Mouse (Mus musculus) MEL (cell line): ENCODE measurements at regions not wholly inside any gene's neighbourhood (a gene's known extent, or its start where the extent isn't known, plus 50 kb on each side); places are given as distances from the start of the nearest gene placed in this dataset.

ENCODE experiments used
- CHD2 ChIP-seq: IDR thresholded peaks from 2 replicates; pipeline ENCODE4 v1.6.1; 2011; ENCODE audit warnings: low read length, improper control_type of control experiment
- CTCF ChIP-seq, 3 experiments: IDR thresholded peaks in 2 of 3; conservative IDR thresholded peaks in 1 of 3; 2 replicates each; pipeline ENCODE4 v1.5.1; 2011 to 2012; ENCODE audit warnings: low read length in 3 of 3, low read depth in 2 of 3, mild to moderate bottlenecking in 2 of 3, improper control_type of control experiment in 1 of 3, inconsistent platforms in 1 of 3, mixed read lengths in 1 of 3, moderate library complexity in 1 of 3; ENCODE audit not compliant: control insufficient read depth in 1 of 3, insufficient read depth in 1 of 3, poor library complexity in 1 of 3, severe bottlenecking in 1 of 3
- GABPA ChIP-seq: IDR thresholded peaks from 2 replicates; pipeline ENCODE4 v1.6.1; 2012; ENCODE audit warnings: low read depth, mild to moderate bottlenecking, inconsistent platforms, low read length, improper control_type of control experiment, moderate library complexity
- GATA1 ChIP-seq: IDR thresholded peaks from 2 replicates; pipeline ENCODE4 v1.6.1; 2011; ENCODE audit warnings: low read depth, low read length, improper control_type of control experiment
- MAFK ChIP-seq: IDR thresholded peaks from 2 replicates; pipeline ENCODE4 v1.6.1; 2011; ENCODE audit warnings: low read depth, mild to moderate bottlenecking, low read length, improper control_type of control experiment, borderline replicate concordance
- MAX ChIP-seq: IDR thresholded peaks from 2 replicates; pipeline ENCODE4 v1.6.1; 2011; ENCODE audit warnings: low read length, improper control_type of control experiment
- POLR2A ChIP-seq, 2 experiments: IDR thresholded peaks; 2 replicates each; pipeline ENCODE4 v1.6.1; 2011 to 2012; ENCODE audit warnings: low read length in 2 of 2, mild to moderate bottlenecking in 2 of 2, control low read depth in 1 of 2, improper control_type of control experiment in 1 of 2, low read depth in 1 of 2, moderate library complexity in 1 of 2; ENCODE audit not compliant: control insufficient read depth in 1 of 2, insufficient read depth in 1 of 2, poor library complexity in 1 of 2
- RAD21 ChIP-seq: IDR thresholded peaks from 2 replicates; pipeline ENCODE4 v1.6.1; 2011; ENCODE audit warnings: mild to moderate bottlenecking, low read depth, low read length, improper control_type of control experiment
- UBTF ChIP-seq: IDR thresholded peaks from 2 replicates; pipeline ENCODE4 v1.6.1; 2012; ENCODE audit warnings: low read depth, mild to moderate bottlenecking, inconsistent platforms, low read length, improper control_type of control experiment, moderate library complexity, borderline replicate concordance; ENCODE audit not compliant: insufficient read depth
- USF1 ChIP-seq: IDR thresholded peaks from 2 replicates; pipeline ENCODE4 v1.6.1; 2014; ENCODE audit warnings: low read depth, mild to moderate bottlenecking, inconsistent platforms, low read length, improper control_type of control experiment, moderate library complexity
- ZC3H11A ChIP-seq: IDR thresholded peaks from 2 replicates; pipeline ENCODE4 v1.6.1; 2012; ENCODE audit warnings: low read depth, mild to moderate bottlenecking, inconsistent platforms, low read length, improper control_type of control experiment
- ZMIZ1 ChIP-seq: IDR thresholded peaks from 2 replicates; pipeline ENCODE4 v1.6.1; 2012; ENCODE audit warnings: low read depth, mild to moderate bottlenecking, inconsistent platforms, low read length, improper control_type of control experiment, moderate library complexity
- ZNF384 ChIP-seq: IDR thresholded peaks from 2 replicates; pipeline ENCODE4 v1.6.1; 2012; ENCODE audit warnings: low read depth, mild to moderate bottlenecking, inconsistent platforms, low read length, improper control_type of control experiment

DNA sequence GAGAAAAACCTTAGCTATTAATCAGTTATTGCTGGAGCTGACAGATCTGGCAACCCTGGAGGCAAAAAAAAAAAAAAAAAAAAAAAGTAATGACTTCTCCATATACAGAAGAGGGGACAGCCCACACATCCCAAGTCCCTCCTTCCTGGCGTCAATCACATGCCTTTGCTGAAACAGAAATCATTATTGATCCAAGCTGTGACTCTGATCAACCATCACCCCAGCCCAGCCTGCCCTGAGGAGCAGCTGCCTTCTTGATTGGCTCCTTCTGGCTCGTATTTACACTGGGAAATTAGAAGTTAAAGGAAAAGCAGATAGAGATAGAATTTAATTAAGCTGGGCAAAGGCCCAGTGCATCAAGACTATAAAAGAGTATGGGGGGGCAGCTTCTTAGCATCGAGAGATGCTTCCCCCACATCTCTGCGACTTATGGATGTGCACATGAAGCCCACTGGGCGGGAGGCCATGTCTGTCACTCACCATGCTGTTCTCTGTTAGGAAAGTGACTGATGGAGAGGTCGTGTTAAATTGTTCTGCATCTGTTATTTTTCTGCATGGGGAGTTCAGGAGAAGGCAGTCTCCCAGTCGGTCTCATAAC lies 90.3 kb downstream of the Pttg1 start:
- no peak for TF ChIP-seq MAFK
- no peak for TF ChIP-seq CTCF (IDR thresholded peaks at IDR 0.05 in 2 of 3, conservative IDR thresholded peaks at IDR 0.05 in 1 of 3; ENCODE audit: control insufficient read depth in 1 of 3, insufficient read depth in 1 of 3, low read depth in 2 of 3, low read length in 3 of 3, poor library complexity in 1 of 3, severe bottlenecking in 1 of 3)
- no peak for TF ChIP-seq GATA1
- TF ChIP-seq USF1 = no peak
- no peak for TF ChIP-seq MAX
- TF ChIP-seq UBTF = no peak
- TF ChIP-seq CHD2 = no peak
- no peak for TF ChIP-seq ZMIZ1
- no peak for TF ChIP-seq RAD21
- TF ChIP-seq ZC3H11A = no peak
- no peak for TF ChIP-seq GABPA
- no peak for TF ChIP-seq POLR2A (IDR thresholded peaks at IDR 0.05; ENCODE audit: control insufficient read depth in 1 of 2, insufficient read depth in 1 of 2, low read depth in 1 of 2, low read length in 2 of 2, poor library complexity in 1 of 2)
- TF ChIP-seq ZNF384 = no peak
